Mouse (Mus musculus) MEL (cell line): ENCODE data around the gene Rab44. TPM values are rescaled to one million over a fixed set of nuclear protein-coding genes. Genes with fewer than 3 reads are reported as not detected.

Experiments used
- DNase-seq: peaks from one replicate; pipeline ENCODE4 v3.0.0; 2011; ENCODE audit warnings: low read depth, low spot score
- H3K27ac ChIP-seq: 2 replicates; pipeline ENCODE4 v1.5.1; 2012; ENCODE audit warnings: low read depth, mild to moderate bottlenecking, control low read depth, low read length, moderate library complexity; ENCODE audit not compliant: control insufficient read depth
- H3K27me3 ChIP-seq, 2 experiments: fragments of 150-350 bp in 1 of 2; sonication (generic) in 1 of 2; 2 replicates each; pipeline ENCODE4 v1.6.1; 2012; ENCODE audit warnings: low read length in 2 of 2, mild to moderate bottlenecking in 2 of 2, improper control_type of control experiment in 1 of 2, moderate library complexity in 1 of 2; ENCODE audit not compliant: insufficient read depth in 2 of 2, control insufficient read depth in 1 of 2
- H3K36me3 ChIP-seq, 2 experiments: 2 replicates each; pipeline ENCODE4 v1.6.1; 2012 to 2014; ENCODE audit warnings: low read length in 2 of 2, improper control_type of control experiment in 1 of 2, inconsistent platforms in 1 of 2, mild to moderate bottlenecking in 1 of 2; ENCODE audit not compliant: insufficient read depth in 2 of 2, control insufficient read depth in 1 of 2
- H3K4me1 ChIP-seq, 2 experiments: fragments of 150-350 bp in 1 of 2; sonication (generic) in 1 of 2; 2 replicates each; pipeline ENCODE4 v1.6.1; 2012; ENCODE audit warnings: low read length in 2 of 2, improper control_type of control experiment in 1 of 2, mild to moderate bottlenecking in 1 of 2; ENCODE audit not compliant: insufficient read depth in 2 of 2, control insufficient read depth in 1 of 2
- H3K4me3 ChIP-seq, 2 experiments: fragments of 150-350 bp in 1 of 2; sonication (generic) in 1 of 2; 2 replicates each; pipeline ENCODE4 v1.5.1; 2012; ENCODE audit warnings: low read depth in 2 of 2, low read length in 2 of 2, mild to moderate bottlenecking in 2 of 2, moderate library complexity in 2 of 2, control low read depth in 1 of 2, improper control_type of control experiment in 1 of 2; ENCODE audit not compliant: control insufficient read depth in 1 of 2, insufficient read depth in 1 of 2
- H3K79me2 ChIP-seq: 2 replicates; pipeline ENCODE4 v1.6.1; 2012; ENCODE audit warnings: mild to moderate bottlenecking, low read length, moderate library complexity; ENCODE audit not compliant: control insufficient read depth, poor library complexity, insufficient read depth
- H3K9ac ChIP-seq: 2 replicates; pipeline ENCODE4 v1.6.1; 2012; ENCODE audit warnings: low read depth, mild to moderate bottlenecking, control low read depth, low read length, moderate library complexity; ENCODE audit not compliant: control insufficient read depth, poor library complexity, severe bottlenecking
- H3K9me3 ChIP-seq: fragments of 150-350 bp; sonication (generic); replicated peaks from 2 replicates; pipeline ENCODE4 v1.6.1; 2012; ENCODE audit warnings: mild to moderate bottlenecking, low read length, improper control_type of control experiment, moderate library complexity; ENCODE audit not compliant: insufficient read depth
- CHD1 ChIP-seq: IDR thresholded peaks from 2 replicates; pipeline ENCODE4 v1.6.1; 2012; ENCODE audit warnings: low read depth, mild to moderate bottlenecking, inconsistent platforms, low read length, improper control_type of control experiment
- CHD2 ChIP-seq: IDR thresholded peaks from 2 replicates; pipeline ENCODE4 v1.6.1; 2011; ENCODE audit warnings: low read length, improper control_type of control experiment
- ELF1 ChIP-seq: IDR thresholded peaks from 2 replicates; pipeline ENCODE4 v1.6.1; 2014; ENCODE audit warnings: low read depth, mild to moderate bottlenecking, inconsistent platforms, low read length, improper control_type of control experiment, moderate library complexity
- ETS1 ChIP-seq: IDR thresholded peaks from 2 replicates; pipeline ENCODE4 v1.6.1; 2012; ENCODE audit warnings: low read depth, mild to moderate bottlenecking, inconsistent platforms, low read length, improper control_type of control experiment, moderate library complexity
- GABPA ChIP-seq: IDR thresholded peaks from 2 replicates; pipeline ENCODE4 v1.6.1; 2012; ENCODE audit warnings: low read depth, mild to moderate bottlenecking, inconsistent platforms, low read length, improper control_type of control experiment, moderate library complexity
- GATA1 ChIP-seq: IDR thresholded peaks from 2 replicates; pipeline ENCODE4 v1.6.1; 2011; ENCODE audit warnings: low read depth, low read length, improper control_type of control experiment
- HCFC1 ChIP-seq: IDR thresholded peaks from 2 replicates; pipeline ENCODE4 v1.6.1; 2012; ENCODE audit warnings: low read depth, mild to moderate bottlenecking, inconsistent platforms, low read length, improper control_type of control experiment, moderate library complexity
- JUND ChIP-seq: IDR thresholded peaks from 2 replicates; pipeline ENCODE4 v1.6.1; 2011; ENCODE audit warnings: low read depth, mild to moderate bottlenecking, improper control_type of control experiment, low read length
- MAZ ChIP-seq: IDR thresholded peaks from 2 replicates; pipeline ENCODE4 v1.6.1; 2012; ENCODE audit warnings: low read depth, mild to moderate bottlenecking, inconsistent platforms, low read length, improper control_type of control experiment
- MEF2A ChIP-seq: IDR thresholded peaks from 2 replicates; pipeline ENCODE4 v1.6.1; 2014; ENCODE audit warnings: low read depth, mild to moderate bottlenecking, inconsistent platforms, low read length, improper control_type of control experiment; ENCODE audit not compliant: poor library complexity, insufficient replicate concordance, severe bottlenecking; ENCODE audit errors: extremely low read depth
- MXI1 ChIP-seq: IDR thresholded peaks from 2 replicates; pipeline ENCODE4 v1.6.1; 2011; ENCODE audit warnings: mild to moderate bottlenecking, low read depth, low read length, improper control_type of control experiment
- MYC ChIP-seq: IDR thresholded peaks from 2 replicates; pipeline ENCODE4 v1.6.1; 2011; ENCODE audit warnings: low read depth, mild to moderate bottlenecking, low read length, improper control_type of control experiment, moderate library complexity
- NELFE ChIP-seq: IDR thresholded peaks from 2 replicates; pipeline ENCODE4 v1.6.1; 2011; ENCODE audit warnings: low read depth, low read length, improper control_type of control experiment
- NRF1 ChIP-seq: IDR thresholded peaks from 2 replicates; pipeline ENCODE4 v1.6.1; 2014; ENCODE audit warnings: low read depth, mild to moderate bottlenecking, inconsistent platforms, low read length, improper control_type of control experiment, moderate library complexity; ENCODE audit not compliant: poor library complexity, insufficient read depth, severe bottlenecking
- POLR2A ChIP-seq, 2 experiments: IDR thresholded peaks; 2 replicates each; pipeline ENCODE4 v1.6.1; 2011 to 2012; ENCODE audit warnings: low read length in 2 of 2, mild to moderate bottlenecking in 2 of 2, control low read depth in 1 of 2, improper control_type of control experiment in 1 of 2, low read depth in 1 of 2, moderate library complexity in 1 of 2; ENCODE audit not compliant: control insufficient read depth in 1 of 2, insufficient read depth in 1 of 2, poor library complexity in 1 of 2
- POLR2AphosphoS2 ChIP-seq: IDR thresholded peaks from 2 replicates; pipeline ENCODE4 v1.6.1; 2011; ENCODE audit warnings: low read length, improper control_type of control experiment
- POLR2AphosphoS5 ChIP-seq: IDR thresholded peaks from 2 replicates; pipeline ENCODE4 v1.6.1; 2012; ENCODE audit warnings: low read depth, borderline replicate concordance, mild to moderate bottlenecking, inconsistent platforms, low read length, moderate library complexity, mixed read lengths
- RAD21 ChIP-seq: IDR thresholded peaks from 2 replicates; pipeline ENCODE4 v1.6.1; 2011; ENCODE audit warnings: mild to moderate bottlenecking, low read depth, low read length, improper control_type of control experiment
- SMC3 ChIP-seq: IDR thresholded peaks from 2 replicates; pipeline ENCODE4 v1.6.1; 2011; ENCODE audit warnings: low read depth, low read length, improper control_type of control experiment
- TAL1 ChIP-seq: IDR thresholded peaks from 2 replicates; pipeline ENCODE4 v1.6.1; 2012; ENCODE audit warnings: mild to moderate bottlenecking, inconsistent platforms, low read length, moderate library complexity, mixed read lengths
- TBP ChIP-seq: IDR thresholded peaks from 2 replicates; pipeline ENCODE4 v1.8.0; 2011; ENCODE audit warnings: low read depth, low read length, improper control_type of control experiment
- TCF12 ChIP-seq: IDR thresholded peaks from 2 replicates; pipeline ENCODE4 v1.6.1; 2014; ENCODE audit warnings: low read depth, mild to moderate bottlenecking, inconsistent platforms, low read length, improper control_type of control experiment, moderate library complexity
- UBTF ChIP-seq: IDR thresholded peaks from 2 replicates; pipeline ENCODE4 v1.6.1; 2012; ENCODE audit warnings: low read depth, mild to moderate bottlenecking, inconsistent platforms, low read length, improper control_type of control experiment, moderate library complexity, borderline replicate concordance; ENCODE audit not compliant: insufficient read depth
- USF1 ChIP-seq: IDR thresholded peaks from 2 replicates; pipeline ENCODE4 v1.6.1; 2014; ENCODE audit warnings: low read depth, mild to moderate bottlenecking, inconsistent platforms, low read length, improper control_type of control experiment, moderate library complexity
- ZNF384 ChIP-seq: IDR thresholded peaks from 2 replicates; pipeline ENCODE4 v1.6.1; 2012; ENCODE audit warnings: low read depth, mild to moderate bottlenecking, inconsistent platforms, low read length, improper control_type of control experiment
- polyA plus RNA-seq, 2 experiments: library from polyadenylated mRNA; stranded (reverse) in 1 of 2; unstranded in 1 of 2; fragments of >175 nt in 1 of 2; fragments of >200 nt in 1 of 2; gene quantifications; 2 replicates each; pipeline versions ENCODE4 v1.2.1 to v1.2.4; 2012; ENCODE audit warnings: low replicate concordance in 2 of 2, low read depth in 1 of 2; ENCODE audit not compliant: insufficient read length in 2 of 2, insufficient read depth in 1 of 2, missing spikeins in 1 of 2
- total RNA-seq: library from RNA; depleted of rRNA; stranded (reverse); fragments of 300-350 nt; gene quantifications from 2 replicates; pipeline ENCODE4 v1.2.3, GENCODE M21; 2012

Gene Rab44
- total and polyA plus RNA-seq, 3 experiments: 7.0 to 9.5 TPM; not detected in 1

GRCm38 (mm10) chr17:29149766-29150165 lies 35.8 kb downstream of the Rab44 start:
- Histone ChIP-seq H3K27ac (no peak overlapping the region), H3K9me3 (no peaks in the 10 kb centered on the region), H3K4me3 (no peak overlapping the region), H3K27me3 (no peaks in the 10 kb centered on the region), H3K9ac (no peak overlapping the region), H3K4me1 (peaks cover 0 to 6% of the 10 kb centered on the region in 2 experiments; a peak in 1 of 4 replicates), H3K36me3 (no peaks in the 10 kb centered on the region), H3K79me2 (no peaks in the 10 kb centered on the region)
- TF ChIP-seq GATA1 (no peak), MXI1 (no peak), HCFC1 (no peak), RAD21 (no peak), CHD1 (no peak), NRF1 (no peak), CHD2 (no peak), USF1 (no peak), SMC3 (no peak), NELFE (no peak), TBP (no peak), JUND (no peak), MEF2A (no peak), POLR2A (IDR thresholded peaks at IDR 0.05; ENCODE audit: control insufficient read depth in 1 of 2, insufficient read depth in 1 of 2, low read depth in 1 of 2, low read length in 2 of 2, poor library complexity in 1 of 2) (no peak), GABPA (no peak), ZNF384 (no peak), UBTF (no peak), MAZ (no peak)
- DNase-seq: no peak

DNA sequence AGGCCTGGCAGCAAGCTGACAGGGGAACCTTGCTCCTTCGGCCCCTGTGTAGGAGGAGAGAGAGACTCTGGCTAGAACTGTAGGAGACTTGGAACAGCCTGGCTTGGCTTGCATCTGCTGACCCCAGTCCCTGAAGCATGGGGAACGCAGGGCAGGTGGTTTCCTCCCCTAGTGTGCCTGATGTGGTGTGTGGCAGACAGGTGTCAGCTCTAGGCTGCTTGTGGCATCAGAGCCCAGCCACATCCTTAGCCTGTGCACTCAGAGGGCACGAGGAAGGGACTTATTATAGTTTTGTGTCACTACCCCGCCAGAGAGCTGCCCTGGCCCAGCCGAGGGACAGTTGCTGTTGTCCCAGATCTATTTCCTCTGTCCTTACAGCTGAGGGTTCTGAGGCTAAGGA lies 38.6 kb downstream of the Rab44 start:
- H3K36me3 ChIP-seq: peaks cover 0 to 7% of the 10 kb centered on the region in 2 experiments; a peak in 2 of 4 replicates
- H3K4me1 ChIP-seq: peaks cover 6 to 26% of the 10 kb centered on the region in 2 experiments
- H3K27ac ChIP-seq: no peak overlapping the region
- DNase-seq: no peak
- no peak overlapping the region for H3K4me3 ChIP-seq
- TF ChIP-seq MYC (no peak), TCF12 (no peak), NRF1 (no peak), POLR2AphosphoS2 (no peak), POLR2AphosphoS5 (no peak), TAL1 (no peak), ZNF384 (no peak), POLR2A (IDR thresholded peaks at IDR 0.05; ENCODE audit: control insufficient read depth in 1 of 2, insufficient read depth in 1 of 2, low read depth in 1 of 2, low read length in 2 of 2, poor library complexity in 1 of 2) (no peak), ELF1 (no peak), ETS1 (no peak), GABPA (no peak)
- H3K79me2 ChIP-seq: no peaks in the 10 kb centered on the region
- no peaks in the 10 kb centered on the region for H3K27me3 ChIP-seq
- no peaks in the 10 kb centered on the region for H3K9me3 ChIP-seq
- H3K9ac ChIP-seq: no peak overlapping the region
